Mouse (Mus musculus) bone marrow, adult 2 months (tissue): ENCODE data around the gene Uvrag.

Source experiments
- CTCF ChIP-seq: fragments of 200-500 bp; IDR thresholded peaks from 2 replicates; pipeline ENCODE4 v1.5.1; 2011; ENCODE audit warnings: low read length, control low read depth; ENCODE audit not compliant: control insufficient read depth, insufficient read depth
- POLR2A ChIP-seq: fragments of 200-500 bp; IDR thresholded peaks from 2 replicates; pipeline ENCODE4 v1.6.1; 2011; ENCODE audit warnings: low read depth, mild to moderate bottlenecking, control low read depth, low read length, borderline replicate concordance; ENCODE audit not compliant: control insufficient read depth

DNA sequence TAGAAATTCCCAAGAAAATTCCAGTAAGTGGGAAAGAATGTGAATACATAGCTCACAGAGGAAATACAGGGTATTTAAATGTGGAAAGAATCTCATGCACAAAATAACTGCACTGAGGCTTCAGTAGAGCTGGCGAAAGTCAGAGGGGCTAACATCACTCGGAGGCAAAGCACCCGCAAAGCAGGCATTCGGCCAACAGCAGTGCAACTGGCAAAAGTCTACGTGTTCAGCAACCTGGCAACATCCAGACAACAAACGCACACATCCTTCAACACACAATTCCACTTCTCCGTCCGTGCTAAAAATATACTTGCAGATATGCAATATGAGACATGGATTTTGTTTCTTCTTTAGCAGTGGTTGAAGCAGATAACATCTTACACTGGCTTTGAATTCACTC lies 14.9 kb downstream of the Uvrag start:
- no peak for TF ChIP-seq CTCF
- no peak for TF ChIP-seq POLR2A
